Mouse (Mus musculus) bone marrow macrophage, adult 2 months (primary cell): Measurements from ENCODE around the gene Pdgfa.

Experiments
- CTCF ChIP-seq: IDR thresholded peaks from 2 replicates; pipeline ENCODE4 v1.5.1; 2012; ENCODE audit warnings: low read depth, mild to moderate bottlenecking, low read length, moderate library complexity
- POLR2A ChIP-seq: IDR thresholded peaks from 2 replicates; pipeline ENCODE4 v1.6.1; 2012; ENCODE audit warnings: mild to moderate bottlenecking, low read depth, low read length, borderline replicate concordance

DNA sequence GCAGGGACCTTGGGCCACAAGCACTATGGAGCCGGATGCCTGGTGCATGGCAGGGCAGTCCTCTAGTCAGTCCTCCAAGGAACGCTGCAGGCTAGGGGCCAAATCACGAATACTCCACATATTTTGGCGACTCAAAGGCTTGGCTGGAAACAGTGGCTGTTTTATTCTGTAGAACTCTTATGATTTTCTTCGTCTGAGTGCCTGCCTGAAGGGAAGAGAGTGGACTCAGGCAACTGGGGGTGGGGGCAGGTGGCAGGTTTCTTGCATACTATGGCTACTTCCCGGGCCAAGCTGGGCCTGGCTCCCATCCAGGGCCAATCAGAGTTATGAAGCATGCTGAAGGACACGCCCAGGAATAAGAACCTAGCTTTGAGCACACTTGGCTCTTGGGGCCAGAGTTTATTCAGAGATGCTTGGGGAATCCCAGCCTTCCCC, 27.1 kb downstream of the Pdgfa start:
- TF ChIP-seq POLR2A, result no peak
- no peak for TF ChIP-seq CTCF
